Mouse (Mus musculus): ENCODE data around the gene Smtn.

Gene Smtn

GRCm38 (mm10) chr11:3540451-3541085, at the start of gene Smtn:
TSS of gene Smtn (minus strand) at chr11:3540612.
- DNase-seq = no peak

- DNase-seq = no peak
Measured at GRCm38 (mm10) chr11:3588036-3588672, 47.7 kb upstream of the Smtn start.

- DNase-seq = no peak
Measured at GRCm38 (mm10) chr11:3587350-3587749, 46.9 kb upstream of the Smtn start.

GRCm38 (mm10) chr11:3585983-3586618, 45.7 kb upstream of the Smtn start:
- DNase-seq = no peak

- no peak for DNase-seq
Measured at GRCm38 (mm10) chr11:3583127-3583526, 42.7 kb upstream of the Smtn start.

GRCm38 (mm10) chr11:3581908-3582307, 41.5 kb upstream of the Smtn start:
- no peak for DNase-seq

GRCm38 (mm10) chr11:3580306-3581084, 40.1 kb upstream of the Smtn start:
- DNase-seq = no peak

GRCm38 (mm10) chr11:3578050-3578725, 37.8 kb upstream of the Smtn start:
- DNase-seq = no peak

GRCm38 (mm10) chr11:3575238-3575637, 34.8 kb upstream of the Smtn start:
- no peak for DNase-seq

GRCm38 (mm10) chr11:3573092-3573491, 32.7 kb upstream of the Smtn start:
- DNase-seq = peak; percentile 62

- no peak for DNase-seq
Measured at GRCm38 (mm10) chr11:3572181-3572580, 31.8 kb upstream of the Smtn start.

GRCm38 (mm10) chr11:3570321-3570720, 29.9 kb upstream of the Smtn start:
- DNase-seq = no peak

- no peak for DNase-seq
Measured at GRCm38 (mm10) chr11:3567896-3568295, 27.5 kb upstream of the Smtn start.

- DNase-seq = peak; percentile 40
Measured at GRCm38 (mm10) chr11:3566018-3566417, 25.6 kb upstream of the Smtn start.

GRCm38 (mm10) chr11:3564451-3564850, 24.0 kb upstream of the Smtn start:
- no peak for DNase-seq

- no peak for DNase-seq
Measured at GRCm38 (mm10) chr11:3563853-3564252, 23.4 kb upstream of the Smtn start.

GRCm38 (mm10) chr11:3560202-3560601, 19.8 kb upstream of the Smtn start:
- DNase-seq = no peak

GRCm38 (mm10) chr11:3557852-3558251, 17.4 kb upstream of the Smtn start:
- DNase-seq = no peak

- DNase-seq = no peak
Measured at GRCm38 (mm10) chr11:3554976-3555375, 14.6 kb upstream of the Smtn start.

- DNase-seq = no peak
Measured at GRCm38 (mm10) chr11:3549791-3550190, 9.4 kb upstream of the Smtn start.

- no peak for DNase-seq
Measured at GRCm38 (mm10) chr11:3548564-3549295, 8.3 kb upstream of the Smtn start.

- peak; percentile 45 for DNase-seq
Measured at GRCm38 (mm10) chr11:3547969-3548368, 7.6 kb upstream of the Smtn start.
